Mouse (Mus musculus) embryonic facial prominence, embryonic 13.5 days (tissue): ENCODE data around the gene Chrnb1. TPM values are rescaled to one million over a fixed set of nuclear protein-coding genes. Genes with fewer than 3 reads are reported as not detected.

Experiments used
- ATAC-seq: fragments of 200-750 bp; cut with Nextera tagmentation; 2 replicates; pipeline ENCODE4 v1.8.0; 2017; ENCODE audit warnings: low read depth; ENCODE audit not compliant: insufficient number of reproducible peaks, insufficient read depth, low FRiP score, low TSS enrichment
- H3K27ac ChIP-seq: fragments of 300-500 bp; sonication (generic); 2 replicates; pipeline ENCODE4 v1.5.1; 2015; ENCODE audit warnings: moderate library complexity, mild to moderate bottlenecking, inconsistent platforms
- H3K27me3 ChIP-seq: fragments of 300-500 bp; sonication (generic); 2 replicates; pipeline ENCODE4 v1.6.1; 2015; ENCODE audit warnings: mild to moderate bottlenecking, inconsistent platforms
- H3K36me3 ChIP-seq: fragments of 300-500 bp; sonication (generic); 2 replicates; pipeline ENCODE4 v1.6.1; 2015; ENCODE audit warnings: mild to moderate bottlenecking, inconsistent platforms
- H3K4me1 ChIP-seq: fragments of 300-500 bp; sonication (generic); 2 replicates; pipeline ENCODE4 v1.6.1; 2015; ENCODE audit warnings: inconsistent platforms
- H3K4me2 ChIP-seq: fragments of 300-500 bp; sonication (generic); 2 replicates; pipeline ENCODE4 v1.6.1; 2015; ENCODE audit warnings: moderate library complexity, mild to moderate bottlenecking, inconsistent platforms
- H3K4me3 ChIP-seq: fragments of 300-500 bp; sonication (generic); 2 replicates; pipeline ENCODE4 v1.5.1; 2015; ENCODE audit warnings: mild to moderate bottlenecking, inconsistent platforms
- H3K9ac ChIP-seq: fragments of 300-500 bp; sonication (generic); 2 replicates; pipeline ENCODE4 v1.6.1; 2015; ENCODE audit warnings: mild to moderate bottlenecking, inconsistent platforms
- H3K9me3 ChIP-seq: fragments of 300-500 bp; sonication (generic); 2 replicates; pipeline ENCODE4 v1.6.1; 2016; ENCODE audit warnings: inconsistent platforms
- WGBS: fragments of 180-500 bp; shearing (Covaris S2); methylation state at CpG from one replicate; pipeline ENCODE4 v1.1.7; 2015; ENCODE audit warnings: mixed read lengths; 5-methylcytosine and 5-hydroxymethylcytosine counted together
- polyA plus RNA-seq: library from polyadenylated mRNA; unstranded; fragments of >200 nt; fragmentation: Nextera tagmentation; extraction: Ambion mirVana; gene quantifications from 2 replicates; pipeline ENCODE4 v1.2.1, GENCODE M21; 2015

The Chrnb1 gene
- polyA plus RNA-seq, 1 experiment from 2014 or later: 5.4 TPM

GRCm38 (mm10) chr11:69758090-69758456 is 37.7 kb downstream of the Chrnb1 start:
- Histone ChIP-seq H3K9ac (peak overlapping the region; percentile 79), H3K4me3 (peak overlapping the region; percentile 62), H3K4me1 (peaks cover 45% of the 10 kb centered on the region), H3K4me2 (peak overlapping the region; percentile 85), H3K27me3 (no peaks in the 10 kb centered on the region), H3K9me3 (no peaks in the 10 kb centered on the region), H3K36me3 (no peaks in the 10 kb centered on the region), H3K27ac (peak overlapping the region; percentile 99)
- ATAC-seq: peak; percentile 86
- under 1% methylated on average over 26 of the region's 26 CpGs for WGBS

- no peaks in the 10 kb centered on the region for H3K36me3 ChIP-seq
- peak overlapping the region; percentile 62 for H3K4me3 ChIP-seq
- H3K4me2 ChIP-seq: peak overlapping the region; percentile 85
- peak overlapping the region; percentile 99 for H3K27ac ChIP-seq
- no peaks in the 10 kb centered on the region for H3K27me3 ChIP-seq
- peak overlapping the region; percentile 79 for H3K9ac ChIP-seq
- WGBS: 43% methylated on average over 9 of the region's 9 CpGs
- H3K4me1 ChIP-seq: peaks cover 50% of the 10 kb centered on the region
- no peaks in the 10 kb centered on the region for H3K9me3 ChIP-seq
- ATAC-seq: no peak
Measured at GRCm38 (mm10) chr11:69757303-69758089, 38.2 kb downstream of the Chrnb1 start.

GRCm38 (mm10) chr11:69754701-69755100 is 41.0 kb downstream of the Chrnb1 start:
- Histone ChIP-seq H3K9me3 (no peaks in the 10 kb centered on the region), H3K36me3 (no peaks in the 10 kb centered on the region), H3K9ac (no peak overlapping the region), H3K27ac (no peak overlapping the region), H3K4me2 (peak overlapping the region; percentile 85), H3K4me3 (no peak overlapping the region), H3K4me1 (peaks cover 45% of the 10 kb centered on the region), H3K27me3 (no peaks in the 10 kb centered on the region)
- no peak for ATAC-seq
- 53% methylated on average over 3 of the region's 3 CpGs for WGBS

GRCm38 (mm10) chr11:69754233-69754632 is 41.5 kb downstream of the Chrnb1 start:
- H3K4me3 ChIP-seq: no peak overlapping the region
- WGBS: 89% methylated on average over 5 of the region's 5 CpGs
- no peak overlapping the region for H3K27ac ChIP-seq

GRCm38 (mm10) chr11:69752686-69753085 is 43.1 kb downstream of the Chrnb1 start:
- H3K9me3 ChIP-seq: no peaks in the 10 kb centered on the region
- peaks cover 4% of the 10 kb centered on the region for H3K36me3 ChIP-seq
- ATAC-seq: no peak
- no peak overlapping the region for H3K9ac ChIP-seq
- H3K27ac ChIP-seq: no peak overlapping the region
- no peak overlapping the region for H3K4me2 ChIP-seq
- no peak overlapping the region for H3K4me3 ChIP-seq
- no peaks in the 10 kb centered on the region for H3K27me3 ChIP-seq
- peaks cover 42% of the 10 kb centered on the region for H3K4me1 ChIP-seq

More at GRCm38 (mm10) chr11:69754233-69754632, 41.5 kb downstream of the Chrnb1 start:
- Histone ChIP-seq H3K4me1 (peaks cover 42% of the 10 kb centered on the region), H3K36me3 (no peaks in the 10 kb centered on the region), H3K27me3 (no peaks in the 10 kb centered on the region), H3K9me3 (no peaks in the 10 kb centered on the region), H3K9ac (no peak overlapping the region), H3K4me2 (peak overlapping the region; percentile 85)
- no peak for ATAC-seq

GRCm38 (mm10) chr11:69751635-69752034 is 44.1 kb downstream of the Chrnb1 start:
- H3K9me3 ChIP-seq: no peaks in the 10 kb centered on the region
- WGBS: 74% methylated on average over 3 of the region's 3 CpGs
- no peak overlapping the region for H3K4me2 ChIP-seq
- no peaks in the 10 kb centered on the region for H3K27me3 ChIP-seq
- H3K4me3 ChIP-seq: no peak overlapping the region
- no peak overlapping the region for H3K27ac ChIP-seq
- ATAC-seq: no peak
- H3K9ac ChIP-seq: no peak overlapping the region
- H3K36me3 ChIP-seq: peaks cover 14% of the 10 kb centered on the region
- H3K4me1 ChIP-seq: peaks cover 34% of the 10 kb centered on the region

Other genes with a start within 250 kb of the Chrnb1 start
- gene Dnah2, start 246.8 kb downstream of the Chrnb1 start, polyA plus RNA-seq: 4.2 and 4.4 TPM in 2 replicates
- 43.4 and 46.3 TPM in 2 replicates for gene Efnb3, start 235.7 kb downstream of the Chrnb1 start, polyA plus RNA-seq
- 26.9 TPM in 2 replicates for gene Wrap53, start 215.7 kb downstream of the Chrnb1 start, polyA plus RNA-seq
- 160 and 186 TPM in 2 replicates for gene Trp53, start 215.6 kb downstream of the Chrnb1 start, polyA plus RNA-seq
- 7.9 and 8.3 TPM in 2 replicates for gene Atp1b2, start 190.0 kb downstream of the Chrnb1 start, polyA plus RNA-seq
- 0.50 TPM in 1 of 2 replicates, not detected in the other for gene Shbg, start 178.0 kb downstream of the Chrnb1 start, polyA plus RNA-seq
- gene Sat2, start 173.9 kb downstream of the Chrnb1 start, polyA plus RNA-seq: 23.8 and 28.2 TPM in 2 replicates
- gene Fxr2, start 163.0 kb downstream of the Chrnb1 start, polyA plus RNA-seq: 36.6 and 44.1 TPM in 2 replicates
- gene Sox15, start 140.6 kb downstream of the Chrnb1 start, polyA plus RNA-seq: 0.41 and 0.63 TPM in 2 replicates
- 54.3 and 74.9 TPM in 2 replicates for gene Mpdu1, start 133.3 kb downstream of the Chrnb1 start, polyA plus RNA-seq
- 11.4 and 11.9 TPM in 2 replicates for gene Cd68, start 129.8 kb downstream of the Chrnb1 start, polyA plus RNA-seq
- 514 and 625 TPM in 2 replicates for gene Eif4a1, start 123.5 kb downstream of the Chrnb1 start, polyA plus RNA-seq
- 119 and 122 TPM in 2 replicates for gene Senp3, start 113.9 kb downstream of the Chrnb1 start, polyA plus RNA-seq
- gene Tnfsf13, start 110.2 kb downstream of the Chrnb1 start, polyA plus RNA-seq: 0.21 and 0.39 TPM in 2 replicates
- gene Tnfsf12, start 100.1 kb downstream of the Chrnb1 start, polyA plus RNA-seq: 5.7 and 6.4 TPM in 2 replicates
- 2.8 and 3.8 TPM in 2 replicates for gene Tnfsfm13, start 99.8 kb downstream of the Chrnb1 start, polyA plus RNA-seq
- 27.3 and 31.3 TPM in 2 replicates for gene Polr2a, start 37.3 kb downstream of the Chrnb1 start, polyA plus RNA-seq
- gene Slc35g3, start 34.0 kb downstream of the Chrnb1 start, polyA plus RNA-seq: not detected in 2 replicates
- 3.5 and 4.8 TPM in 2 replicates for gene Zbtb4, start 30.0 kb downstream of the Chrnb1 start, polyA plus RNA-seq
- 3.6 TPM in 2 replicates for gene Fgf11, start 5.9 kb upstream of the Chrnb1 start, polyA plus RNA-seq
- 4.0 and 4.7 TPM in 2 replicates for gene Tmem102, start 9.7 kb upstream of the Chrnb1 start, polyA plus RNA-seq
- not detected in 2 replicates for gene Gm39566, start 19.4 kb upstream of the Chrnb1 start, polyA plus RNA-seq
- gene Spem2, start 22.5 kb upstream of the Chrnb1 start, polyA plus RNA-seq: not detected in 2 replicates
- 0.26 TPM in 1 of 2 replicates, not detected in the other for gene Spem1, start 26.2 kb upstream of the Chrnb1 start, polyA plus RNA-seq
- gene Nlgn2, start 41.8 kb upstream of the Chrnb1 start, polyA plus RNA-seq: 14.1 and 15.2 TPM in 2 replicates
- 358 and 423 TPM in 2 replicates for gene Tmem256, start 42.6 kb upstream of the Chrnb1 start, polyA plus RNA-seq
- 145 and 154 TPM in 2 replicates for gene Plscr3, start 50.4 kb upstream of the Chrnb1 start, polyA plus RNA-seq
- 4.9 and 5.3 TPM in 2 replicates for gene Tnk1, start 62.8 kb upstream of the Chrnb1 start, polyA plus RNA-seq
- not detected in 2 replicates for gene Tmem95, start 82.1 kb upstream of the Chrnb1 start, polyA plus RNA-seq
- 3.8 and 4.4 TPM in 2 replicates for gene Kctd11, start 85.5 kb upstream of the Chrnb1 start, polyA plus RNA-seq
- gene Acap1, start 99.6 kb upstream of the Chrnb1 start, polyA plus RNA-seq: 0.74 and 1.6 TPM in 2 replicates
- 14.8 and 15.6 TPM in 2 replicates for gene 2810408A11Rik, start 105.0 kb upstream of the Chrnb1 start, polyA plus RNA-seq
- 12.3 and 12.6 TPM in 2 replicates for gene Neurl4, start 105.1 kb upstream of the Chrnb1 start, polyA plus RNA-seq
- 79.5 and 85.5 TPM in 2 replicates for gene Gps2, start 117.9 kb upstream of the Chrnb1 start, polyA plus RNA-seq
- gene Eif5a, start 126.0 kb upstream of the Chrnb1 start, polyA plus RNA-seq: 1,558 and 1,689 TPM in 2 replicates
- gene Ybx2, start 139.9 kb upstream of the Chrnb1 start, polyA plus RNA-seq: 7.5 and 10.2 TPM in 2 replicates
- 33.3 and 33.5 TPM in 2 replicates for gene Slc2a4, start 152.2 kb upstream of the Chrnb1 start, polyA plus RNA-seq
- 30.3 and 34.9 TPM in 2 replicates for gene Cldn7, start 168.8 kb upstream of the Chrnb1 start, polyA plus RNA-seq
- gene Ctdnep1, start 185.2 kb upstream of the Chrnb1 start, polyA plus RNA-seq: 30.0 and 30.9 TPM in 2 replicates
- gene Elp5, start 186.6 kb upstream of the Chrnb1 start, polyA plus RNA-seq: 125 and 127 TPM in 2 replicates
- gene Gabarap, start 195.2 kb upstream of the Chrnb1 start, polyA plus RNA-seq: 511 and 542 TPM in 2 replicates
- gene Phf23, start 199.8 kb upstream of the Chrnb1 start, polyA plus RNA-seq: 87.8 and 93.3 TPM in 2 replicates
- gene Dvl2, start 204.7 kb upstream of the Chrnb1 start, polyA plus RNA-seq: 55.0 and 56.8 TPM in 2 replicates
- 78.2 and 82.3 TPM in 2 replicates for gene Acadvl, start 219.5 kb upstream of the Chrnb1 start, polyA plus RNA-seq
- gene Dlg4, start 221.0 kb upstream of the Chrnb1 start, polyA plus RNA-seq: 13.1 and 13.5 TPM in 2 replicates